ENCODE assay signal across 15 mouse cellular contexts in the genomic region with DNA sequence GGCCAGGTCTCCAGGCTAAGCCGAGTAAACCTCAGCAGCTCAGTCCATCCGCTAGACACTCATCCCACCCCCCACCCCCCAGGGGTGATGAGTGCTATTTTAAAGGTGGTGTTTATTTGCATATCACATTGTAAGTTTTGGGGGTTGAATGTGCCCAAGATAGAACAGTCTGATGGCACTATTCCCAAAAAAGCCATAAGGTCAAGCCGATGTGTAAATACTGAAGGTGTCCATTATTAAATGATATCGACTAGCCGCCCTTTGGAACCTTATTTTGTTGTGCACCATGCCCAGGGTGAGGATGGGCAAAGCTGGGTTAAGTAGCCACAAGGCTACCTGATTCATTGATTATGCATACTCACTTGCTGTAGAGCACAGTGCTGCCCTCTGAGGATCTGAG.
"Had no signal": no experiment of that assay in that cellular context is flagged by ENCODE, and none has a peak within 500 bp of the region (broad histone marks: within the 10 kb centered on the region; RNA-seq: fewer than 3 reads in every experiment).

No protein-coding gene starts in this region.

- H3K9me3 ChIP-seq: limb, embryonic 12.5 days; liver, embryonic 12.5 days; lung, embryonic 15.5 days; megakaryocyte, embryonic 14.5 days; midbrain, embryonic 15.5 days; neural tube, embryonic 12.5 days had no signal

- ATAC-seq: liver, embryonic 12.5 days; midbrain, embryonic 15.5 days had no signal

- H3K4me3 ChIP-seq: limb, embryonic 12.5 days; liver, embryonic 12.5 days; lung, embryonic 15.5 days; megakaryocyte, embryonic 14.5 days; midbrain, embryonic 15.5 days; neural tube, embryonic 12.5 days had no signal

- DNase-seq: kidney, postnatal 36 days; layer of hippocampus, adult 9-11 months; layer of hippocampus, postnatal 36 days; lung, postnatal 14 days; thymus, postnatal 4 days had no signal

- H3K27ac ChIP-seq: kidney, postnatal 0 days; limb, embryonic 12.5 days; liver, embryonic 12.5 days; lung, embryonic 15.5 days; macrophage; midbrain, embryonic 15.5 days; neural tube, embryonic 12.5 days; stomach, postnatal 0 days had no signal

- H3K4me2 ChIP-seq: limb, embryonic 12.5 days; liver, embryonic 12.5 days; lung, embryonic 15.5 days; midbrain, embryonic 11.5 days; midbrain, embryonic 15.5 days; neural tube, embryonic 12.5 days had no signal

- H3K27me3 ChIP-seq: limb, embryonic 12.5 days; liver, embryonic 12.5 days; lung, embryonic 15.5 days; megakaryocyte, embryonic 14.5 days; midbrain, embryonic 15.5 days; neural tube, embryonic 12.5 days had no signal

- H3K9ac ChIP-seq: liver, embryonic 12.5 days; lung, embryonic 15.5 days; midbrain, embryonic 15.5 days; neural tube, embryonic 12.5 days had no signal

- H3K36me3 ChIP-seq: limb, embryonic 12.5 days; lung, embryonic 15.5 days; midbrain, embryonic 15.5 days; neural tube, embryonic 12.5 days had no signal
